Mouse (Mus musculus): ENCODE measurements around the gene Pyroxd1.

Pyroxd1 gene

GRCm38 (mm10) chr6:142377081-142377480 lies 31.6 kb downstream of the Pyroxd1 start:
- no peak for DNase-seq

- no peak for DNase-seq
Observed at GRCm38 (mm10) chr6:142378576-142379330, 33.3 kb downstream of the Pyroxd1 start.

DNA sequence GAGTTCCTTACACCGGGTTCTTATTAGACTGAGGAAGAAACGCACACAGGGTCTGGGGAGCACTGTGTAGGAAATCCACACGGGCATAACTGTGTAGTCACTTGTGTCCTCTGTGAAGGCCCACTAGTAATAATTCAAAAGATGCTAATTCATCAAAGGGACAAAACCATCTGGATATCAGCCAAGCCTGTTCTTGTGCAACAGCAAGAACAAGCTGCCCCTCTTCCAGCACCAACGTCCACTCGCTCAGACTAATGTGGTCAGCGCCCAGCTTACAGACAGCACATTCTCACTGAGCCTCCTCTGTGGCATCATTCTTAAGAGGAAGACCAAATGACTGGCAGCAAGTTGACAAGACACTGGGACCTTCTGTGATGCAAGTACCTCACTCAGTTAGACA lies 34.5 kb downstream of the Pyroxd1 start:
- no peak for DNase-seq

DNA sequence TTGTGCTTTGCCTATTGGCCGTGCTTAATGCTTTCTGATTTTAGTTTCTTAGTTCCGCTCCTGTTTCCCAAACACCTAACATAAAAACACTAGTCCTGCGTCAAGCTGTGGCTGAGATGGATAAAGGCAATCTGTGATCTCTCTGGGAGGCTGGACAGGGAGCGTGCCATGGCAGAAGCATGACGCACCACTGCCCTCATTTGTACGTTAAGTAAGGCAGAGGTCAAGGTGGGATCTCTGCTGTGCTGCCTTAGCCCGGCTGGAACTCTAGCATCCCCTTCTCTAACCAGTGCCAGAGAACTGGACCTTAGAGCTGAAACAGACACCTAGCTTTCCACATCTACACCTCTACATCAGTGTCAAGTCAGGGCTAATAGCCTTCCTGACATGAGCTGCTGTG lies 36.2 kb downstream of the Pyroxd1 start:
- no peak for DNase-seq

GRCm38 (mm10) chr6:142384521-142384920 lies 39.1 kb downstream of the Pyroxd1 start:
- no peak for DNase-seq

DNA sequence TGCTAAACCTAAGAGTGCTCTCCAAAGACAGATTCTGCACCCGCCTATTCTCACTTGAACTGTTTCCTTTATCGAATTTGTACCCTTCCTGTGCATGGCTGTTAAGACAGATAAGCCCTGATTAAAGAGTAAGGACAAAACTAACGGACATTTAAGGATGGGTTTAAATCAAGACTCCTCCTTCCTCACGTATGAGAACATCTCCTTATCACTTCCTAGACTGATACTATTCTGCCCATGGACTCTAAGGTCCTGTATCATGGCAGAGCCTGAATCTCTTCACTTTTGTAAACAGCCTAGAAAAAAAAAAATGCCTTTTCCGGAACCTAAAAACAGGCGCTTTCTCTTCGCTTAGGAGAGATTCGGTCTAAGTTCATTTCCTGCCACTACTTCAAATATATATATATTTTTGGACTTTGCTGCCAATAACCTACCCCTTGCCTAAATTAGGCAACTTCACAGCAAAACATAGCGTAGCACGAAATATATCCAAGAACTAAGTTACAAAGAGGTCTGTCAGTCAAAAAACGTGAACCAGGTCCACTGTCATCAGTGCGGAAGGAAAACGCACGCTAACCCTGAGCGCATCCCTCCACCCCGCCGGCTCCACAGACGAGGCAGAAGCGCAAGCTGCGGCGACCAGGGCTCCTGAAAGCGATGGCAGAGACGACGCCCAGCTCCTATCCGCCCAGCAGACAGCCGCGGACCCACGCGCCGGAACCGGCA lies 41.0 kb downstream of the Pyroxd1 start:
- DNase-seq: no peak

DNA sequence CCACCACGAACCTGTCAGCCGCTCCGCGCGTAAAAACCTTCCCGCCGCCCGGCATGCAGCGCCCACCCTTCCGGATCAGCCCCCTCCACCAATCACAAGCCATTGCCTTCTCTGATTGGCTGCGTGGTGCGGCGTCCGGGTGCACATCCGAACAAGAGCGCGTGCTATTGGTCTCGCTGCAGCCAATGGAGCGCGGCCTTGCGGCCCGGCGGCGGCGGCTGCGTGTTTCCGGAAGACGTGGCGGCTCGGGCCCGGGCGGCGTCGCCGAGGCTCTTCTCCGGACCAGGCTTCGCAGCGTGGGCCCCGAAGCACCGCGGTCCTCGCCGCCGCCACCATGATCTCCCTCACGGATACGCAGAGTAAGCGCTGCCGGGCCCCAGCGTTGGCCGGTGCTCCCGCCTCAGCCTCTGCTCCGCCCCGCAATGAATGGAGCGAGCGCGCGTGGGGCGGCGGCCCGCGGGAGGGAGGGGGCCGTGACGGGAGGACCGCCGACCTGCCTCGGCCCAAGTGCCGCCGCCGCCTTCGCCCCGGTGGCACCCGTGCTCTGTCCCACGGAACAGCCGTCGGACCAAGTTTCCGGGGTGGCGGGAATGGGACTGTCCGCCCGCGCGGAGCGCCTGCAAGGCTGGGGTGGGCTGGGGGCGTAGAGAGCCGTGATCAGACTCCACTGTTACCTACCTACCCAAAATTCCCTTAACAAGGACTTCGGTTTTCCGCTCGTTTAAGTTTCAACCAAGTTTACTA lies 41.7 kb downstream of the Pyroxd1 start, which contains the start of the genes Recql and Golt1b:
Recql (minus strand) TSS at position 77 of the 744 bp plus-strand sequence.
Golt1b (plus strand) TSS at position 211 of the 744 bp plus-strand sequence.
- DNase-seq: peak; percentile 99

GRCm38 (mm10) chr6:142387755-142388271 lies 42.4 kb downstream of the Pyroxd1 start:
- DNase-seq: no peak

DNA sequence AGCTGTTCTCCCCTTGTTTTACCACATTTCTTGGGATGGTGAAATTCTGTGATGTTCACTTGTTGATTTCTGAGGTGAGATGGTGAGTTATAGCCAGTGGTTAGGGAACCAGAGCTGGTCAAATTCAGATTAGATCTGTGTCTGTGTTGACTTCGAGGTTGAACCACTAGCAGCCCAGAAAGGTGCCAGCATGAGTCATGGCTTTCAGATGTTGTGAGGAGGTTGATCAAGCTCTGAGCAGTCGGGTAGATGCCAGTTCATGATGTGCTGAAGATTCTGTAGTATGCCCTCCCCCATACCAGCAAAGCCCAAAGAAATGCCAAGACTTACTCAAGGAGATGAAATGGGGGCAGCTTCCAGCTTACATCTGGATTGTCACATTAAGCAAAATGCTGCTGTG lies 43.6 kb downstream of the Pyroxd1 start:
- DNase-seq: no peak

- no peak for DNase-seq
Observed at GRCm38 (mm10) chr6:142392312-142392711, 46.9 kb downstream of the Pyroxd1 start.

DNA sequence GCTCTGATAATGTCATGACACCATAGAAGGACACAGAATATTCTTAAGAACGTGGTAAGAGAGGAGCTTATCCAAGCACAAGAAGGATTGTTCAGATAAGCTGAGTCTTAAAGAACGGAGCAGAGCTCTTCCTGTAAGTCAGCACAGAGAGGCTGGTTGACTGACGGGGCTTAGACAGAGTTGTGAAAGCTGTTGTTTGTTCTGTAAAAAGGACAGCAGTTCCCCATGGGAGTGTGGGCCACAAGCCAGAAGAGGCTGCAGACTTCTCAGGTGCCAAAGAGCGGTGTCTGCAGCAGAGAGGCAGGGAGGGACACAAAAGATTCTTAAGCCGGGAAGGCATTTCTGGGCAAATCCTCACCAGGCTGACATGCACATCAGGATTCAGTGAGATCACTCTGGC lies 49.2 kb downstream of the Pyroxd1 start:
- DNase-seq: peak; percentile 22 to 55

DNA sequence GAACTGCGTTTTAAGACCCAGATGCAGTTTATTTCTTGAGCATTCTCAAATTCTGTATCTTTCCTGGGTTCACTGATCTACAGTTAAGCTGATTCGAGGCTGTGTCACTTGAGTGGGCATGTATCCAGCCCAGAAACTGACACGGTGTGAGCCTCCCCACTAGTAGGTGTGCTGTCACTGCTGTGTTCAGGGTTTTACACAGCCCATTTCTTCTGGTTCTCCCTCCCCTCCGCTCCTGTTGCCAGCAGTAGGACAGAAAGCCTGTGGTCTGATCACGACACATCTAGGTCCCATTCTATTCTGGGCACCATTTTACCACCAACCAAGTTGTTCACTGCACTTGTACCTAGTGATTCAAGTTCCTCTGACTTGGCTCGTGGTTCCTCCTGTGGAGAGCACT lies 50.3 kb downstream of the Pyroxd1 start:
- DNase-seq: no peak

- DNase-seq: peak; percentile 30 to 52
Observed at GRCm38 (mm10) chr6:142411140-142411539, 65.7 kb downstream of the Pyroxd1 start.
